Mouse (Mus musculus) small intestine, adult 2 months (tissue): ENCODE measurements at regions not wholly inside any gene's neighbourhood (a gene's known extent, or its start where the extent isn't known, plus 50 kb on each side); places are given as distances from the start of the nearest gene placed in this dataset.
"Not testable (repeated sequence)": the region's sequence is repeated elsewhere in the genome, so short reads cannot be mapped to it uniquely, and the experiment has no call there.

ENCODE experiments used
- H3K27ac ChIP-seq: fragments of 200-500 bp; 2 replicates; pipeline ENCODE4 v1.5.1; 2012; ENCODE audit warnings: low read depth, low read length, control low read depth, inconsistent platforms; ENCODE audit not compliant: insufficient read depth
- H3K27me3 ChIP-seq: fragments of 200-500 bp; 2 replicates; pipeline ENCODE4 v1.6.1; 2012; ENCODE audit warnings: mild to moderate bottlenecking, moderate library complexity, low read length, inconsistent platforms; ENCODE audit not compliant: control insufficient read depth, insufficient read depth
- H3K36me3 ChIP-seq: fragments of 200-500 bp; 2 replicates; pipeline ENCODE4 v1.6.1; 2012; ENCODE audit warnings: mild to moderate bottlenecking, low read length, control low read depth, inconsistent platforms; ENCODE audit not compliant: control insufficient read depth, insufficient read depth
- H3K4me1 ChIP-seq: fragments of 200-500 bp; 2 replicates; pipeline ENCODE4 v1.6.1; 2012; ENCODE audit warnings: low read length, inconsistent platforms, mixed read lengths; ENCODE audit not compliant: control insufficient read depth, insufficient read depth, insufficient read length
- H3K4me3 ChIP-seq: fragments of 200-500 bp; 2 replicates; pipeline ENCODE4 v1.5.1; 2012; ENCODE audit warnings: low read depth, mild to moderate bottlenecking, control low read depth, inconsistent platforms, low read length, moderate library complexity
- CTCF ChIP-seq: fragments of 200-500 bp; IDR thresholded peaks from 2 replicates; pipeline ENCODE4 v1.5.1; 2012; ENCODE audit warnings: low read depth, mild to moderate bottlenecking, control low read depth, inconsistent platforms, low read length, moderate library complexity, mixed read lengths; ENCODE audit not compliant: insufficient replicate concordance, insufficient read length; ENCODE audit errors: extremely low read depth
- POLR2A ChIP-seq: fragments of 200-500 bp; IDR thresholded peaks from 2 replicates; pipeline ENCODE4 v1.6.1; 2012; ENCODE audit warnings: low read depth, mild to moderate bottlenecking, control low read depth, inconsistent platforms, low read length, moderate library complexity
- WGBS: fragments of 180-500 bp; shearing (Covaris S2); methylation state at CpG from one replicate; pipeline ENCODE4 v1.1.7; 2018; 5-methylcytosine and 5-hydroxymethylcytosine counted together

DNA sequence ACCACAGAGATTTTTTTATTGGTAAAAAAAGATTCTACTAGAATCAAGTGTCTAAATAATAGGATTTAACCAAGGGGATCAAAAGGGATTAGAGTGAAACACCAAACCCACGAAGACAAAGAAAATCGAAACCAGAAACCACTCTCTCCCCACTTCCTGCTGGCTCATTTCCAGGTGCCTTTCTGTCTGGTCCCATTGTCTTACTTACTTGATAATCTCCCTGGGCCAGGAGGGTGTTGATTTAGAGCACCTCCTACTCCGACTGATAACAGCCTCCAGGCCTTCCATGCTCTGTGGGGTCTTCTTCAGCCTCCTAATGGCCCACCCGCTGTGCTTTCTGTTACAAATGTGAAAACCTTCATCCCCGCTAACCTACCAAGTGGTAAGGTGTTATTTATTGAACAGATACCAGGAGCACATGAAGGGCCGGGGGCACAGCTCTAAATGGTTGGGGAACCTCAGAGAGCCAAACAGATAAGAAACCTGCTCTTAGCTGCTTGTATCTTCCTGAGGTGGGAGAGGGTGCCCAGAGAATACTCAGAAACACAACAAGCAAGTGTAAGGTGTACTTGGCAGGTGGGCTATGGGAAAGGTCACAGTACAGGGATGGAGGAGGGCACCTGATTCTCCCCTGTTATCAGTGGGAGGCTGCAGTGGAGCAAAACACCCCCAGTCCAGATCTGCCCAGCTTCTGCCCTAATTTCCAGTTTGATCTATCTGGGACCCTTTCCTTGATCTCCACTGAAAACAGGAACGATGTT lies 72.6 kb upstream of the Cpsf6 start:
- peak overlapping the region; percentile 62; the same call in 1 of the 2 replicates for H3K27ac ChIP-seq
- H3K4me1 ChIP-seq, result peaks cover 39% of the 10 kb centered on the region; the same call in 1 of the 2 replicates
- H3K27me3 ChIP-seq, result no peaks in the 10 kb centered on the region
- no peak for TF ChIP-seq POLR2A
- no peak for TF ChIP-seq CTCF
- H3K4me3 ChIP-seq, result no peak overlapping the region
- H3K36me3 ChIP-seq, result no peaks in the 10 kb centered on the region
- WGBS, result 39% methylated on average over 7 of the region's 7 CpGs

DNA sequence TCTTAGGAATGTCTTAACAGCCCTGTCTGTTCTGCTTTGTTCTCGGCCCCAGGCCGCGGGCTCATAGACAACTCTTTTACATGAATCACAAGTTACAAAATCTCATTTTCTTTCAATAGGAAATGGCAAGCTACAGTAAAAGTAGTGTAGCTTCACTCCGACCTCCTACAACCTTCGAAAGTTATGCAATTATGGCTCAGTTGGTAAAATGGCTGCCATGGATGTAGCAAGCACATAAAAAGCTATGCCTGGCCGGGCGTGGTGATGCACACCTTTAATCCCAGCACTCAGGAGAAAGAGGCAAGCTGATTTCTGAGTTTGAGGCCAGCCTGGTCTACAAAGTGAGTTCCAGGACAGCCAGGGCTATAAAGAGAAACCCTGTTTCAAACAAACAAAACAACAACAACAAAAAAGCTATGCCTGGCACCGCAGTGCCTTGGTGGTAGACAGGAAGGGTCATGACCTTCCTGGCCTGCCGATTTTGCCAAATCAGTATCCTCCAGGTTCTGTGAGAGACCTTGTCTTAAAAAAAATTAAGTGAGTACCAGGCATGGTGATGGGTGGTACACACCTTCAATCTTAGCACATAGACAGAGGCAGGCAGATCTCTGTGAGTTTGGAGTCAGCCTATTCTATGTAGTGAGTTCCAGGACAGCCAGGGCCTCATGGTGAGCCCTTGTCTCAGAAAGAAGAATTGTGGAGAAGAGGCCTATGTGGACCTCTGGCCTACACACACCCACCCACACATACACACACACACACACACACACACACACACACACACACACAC lies 71.8 kb upstream of the Cpsf6 start:
- H3K4me3 ChIP-seq, result no peak overlapping the region
- WGBS, result 85% methylated on average over 9 of the region's 9 CpGs
- no peak for TF ChIP-seq CTCF
- no peak for TF ChIP-seq POLR2A
- no peaks in the 10 kb centered on the region for H3K36me3 ChIP-seq
- peaks cover 33% of the 10 kb centered on the region; the same call in 1 of the 2 replicates for H3K4me1 ChIP-seq
- no peaks in the 10 kb centered on the region for H3K27me3 ChIP-seq
- H3K27ac ChIP-seq, result peak overlapping the region; percentile 62

DNA sequence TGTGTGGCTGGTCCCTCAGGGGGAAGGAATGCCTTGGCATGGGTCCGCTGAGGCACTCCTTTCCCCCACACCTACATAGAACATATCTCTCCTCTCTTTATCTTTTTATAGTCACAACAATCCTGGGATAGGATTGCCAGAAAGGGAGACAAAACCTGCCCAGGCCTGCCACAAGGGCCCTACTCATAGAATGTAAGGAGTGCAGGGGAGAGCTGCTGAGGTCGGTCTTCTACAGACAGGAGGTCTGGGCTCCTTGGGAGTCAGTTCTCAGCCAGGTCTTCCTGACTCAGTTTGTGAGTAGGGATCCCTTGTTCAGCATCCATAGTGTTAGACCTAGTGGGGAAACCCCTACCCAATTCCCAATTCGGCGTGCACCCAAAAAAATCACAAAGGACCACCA lies 70.8 kb upstream of the Cpsf6 start:
- no peaks in the 10 kb centered on the region for H3K27me3 ChIP-seq
- peaks cover 27% of the 10 kb centered on the region; the same call in 1 of the 2 replicates for H3K4me1 ChIP-seq
- 60% methylated on average over 4 of the region's 4 CpGs for WGBS
- no peak overlapping the region for H3K27ac ChIP-seq
- TF ChIP-seq CTCF (no peak), POLR2A (no peak)
- no peaks in the 10 kb centered on the region for H3K36me3 ChIP-seq
- H3K4me3 ChIP-seq, result no peak overlapping the region

DNA sequence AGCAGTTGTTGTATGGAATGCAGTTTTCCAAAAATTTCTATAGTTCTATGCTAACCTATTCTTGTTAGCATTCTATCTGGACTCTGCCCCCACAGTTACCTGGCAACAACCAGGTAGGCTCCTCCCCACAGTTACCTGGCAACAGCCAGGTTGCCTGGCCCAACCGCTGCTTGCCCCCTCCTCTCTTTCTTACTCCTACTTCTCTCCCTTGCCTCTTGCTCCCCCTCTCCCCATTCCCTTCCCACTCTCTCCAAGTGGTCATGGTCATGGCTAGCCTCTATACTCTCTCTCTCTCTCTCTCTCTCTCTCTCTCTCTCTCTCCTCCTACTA lies 70.4 kb upstream of the Cpsf6 start:
- H3K4me3 ChIP-seq, result no peak overlapping the region
- WGBS, result 50% methylated on average over 1 of the region's 1 CpGs
- no peaks in the 10 kb centered on the region for H3K36me3 ChIP-seq
- H3K4me1 ChIP-seq, result peaks cover 27% of the 10 kb centered on the region; the same call in 1 of the 2 replicates
- no peaks in the 10 kb centered on the region for H3K27me3 ChIP-seq
- TF ChIP-seq CTCF (no peak), POLR2A (no peak)
- peak overlapping the region; percentile 44; the same call in 1 of the 2 replicates for H3K27ac ChIP-seq

DNA sequence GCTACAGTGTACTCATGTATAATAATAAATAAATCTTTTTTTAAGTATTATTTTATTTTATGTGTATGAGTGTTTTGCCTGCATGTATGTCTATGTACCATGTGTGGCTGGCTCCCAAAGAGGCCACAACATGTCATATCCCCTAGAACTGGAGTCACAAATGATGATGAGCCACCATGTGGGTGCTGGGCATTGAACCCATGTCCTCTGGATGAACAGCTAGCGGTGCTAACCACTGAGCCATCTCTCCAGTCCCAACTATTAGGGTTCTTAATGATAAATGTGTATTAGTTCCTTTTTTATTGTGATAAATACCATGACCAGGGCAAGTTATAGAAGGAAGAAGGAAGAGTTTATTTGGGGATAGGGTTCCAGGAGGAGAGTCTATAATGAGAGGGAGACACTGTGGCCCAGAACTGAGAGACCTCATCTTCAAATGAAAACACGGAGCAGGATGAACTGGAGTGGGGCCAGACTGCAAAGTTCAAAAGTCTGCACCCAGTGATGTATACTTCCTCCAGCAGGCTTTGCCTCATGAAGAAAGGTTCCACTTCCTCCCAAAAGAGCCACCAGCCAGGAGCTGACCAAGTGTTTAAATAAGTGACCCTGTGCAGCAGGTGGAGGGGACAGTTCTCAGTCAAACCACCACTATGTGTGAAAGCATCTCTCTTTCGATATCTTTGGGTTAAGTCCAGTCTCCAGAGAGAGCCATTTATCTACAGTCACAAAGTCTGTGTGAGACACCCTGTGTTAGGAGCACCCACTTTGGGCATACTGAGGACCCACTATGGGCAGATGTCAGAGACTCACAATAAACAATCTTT lies 69.8 kb upstream of the Cpsf6 start:
- no peak for TF ChIP-seq POLR2A
- TF ChIP-seq CTCF, result no peak
- WGBS, result 52% methylated on average over 3 of the region's 3 CpGs
- H3K27me3 ChIP-seq, result no peaks in the 10 kb centered on the region
- no peaks in the 10 kb centered on the region for H3K36me3 ChIP-seq
- H3K4me3 ChIP-seq, result no peak overlapping the region
- H3K4me1 ChIP-seq, result peaks cover 24% of the 10 kb centered on the region; the same call in 1 of the 2 replicates
- peak overlapping the region; percentile 44; the same call in 1 of the 2 replicates for H3K27ac ChIP-seq

DNA sequence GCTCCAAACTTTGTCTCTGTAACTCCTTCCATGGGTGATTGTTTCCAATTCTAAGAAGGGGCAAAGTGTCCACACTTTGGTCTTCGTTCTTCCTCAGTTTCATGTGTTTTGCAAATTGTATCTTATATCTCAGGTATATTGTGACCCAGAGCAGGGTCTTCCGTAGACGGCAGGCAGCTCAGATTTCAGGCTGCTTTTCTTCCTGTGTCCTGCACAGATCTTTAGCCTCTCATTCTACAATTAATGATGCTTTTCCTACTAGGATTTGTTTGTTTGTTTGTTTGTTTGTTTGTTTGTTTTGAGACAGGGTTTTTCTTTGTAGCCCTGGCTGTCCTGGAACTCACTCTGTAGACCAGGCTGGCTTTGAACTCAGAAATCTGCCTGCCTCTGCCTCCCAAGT lies 69.0 kb upstream of the Cpsf6 start:
- peaks cover 23% of the 10 kb centered on the region; the same call in 1 of the 2 replicates for H3K4me1 ChIP-seq
- 92% methylated on average over 3 of the region's 3 CpGs for WGBS
- not testable (repeated sequence) for H3K36me3 ChIP-seq, H3K27ac ChIP-seq, H3K4me3 ChIP-seq, H3K27me3 ChIP-seq

DNA sequence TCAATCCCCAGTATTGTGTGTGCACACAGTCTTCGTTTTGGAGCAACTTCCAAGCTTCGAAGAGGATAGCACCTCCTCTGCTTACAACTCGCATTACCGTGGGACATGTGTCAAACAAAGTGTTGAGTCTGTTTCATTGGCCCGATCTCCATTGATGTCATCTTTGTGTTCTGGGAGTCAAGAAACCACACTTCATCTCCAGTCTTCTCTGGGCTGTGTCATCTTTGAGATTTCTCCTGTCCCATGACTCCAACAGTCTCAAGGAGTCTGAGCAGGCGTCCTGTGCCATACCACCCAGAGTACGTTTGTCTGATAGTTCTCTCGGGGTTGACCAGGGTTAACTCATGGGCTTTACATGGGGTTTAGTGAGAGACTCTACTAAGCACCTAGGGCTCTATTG lies 67.8 kb upstream of the Cpsf6 start:
- Histone ChIP-seq H3K27me3 (no peaks in the 10 kb centered on the region), H3K27ac (no peak overlapping the region), H3K36me3 (no peaks in the 10 kb centered on the region), H3K4me1 (peaks cover 21% of the 10 kb centered on the region; the same call in 1 of the 2 replicates), H3K4me3 (no peak overlapping the region)
- 93% methylated on average over 8 of the region's 8 CpGs for WGBS
- TF ChIP-seq POLR2A (no peak), CTCF (no peak)
